Mouse (Mus musculus): Measurements from ENCODE around the gene Gm10277. TPM values are rescaled to one million over a fixed set of nuclear protein-coding genes. Genes with fewer than 3 reads are reported as not detected.

Gene Gm10277
- polyA plus RNA-seq, 1 experiment from 2014 or later: 2.4 TPM

- no peak for ATAC-seq (ENCODE audit: low FRiP score, low read depth)
- H3K36me3 ChIP-seq: peaks cover 61% of the 10 kb centered on the region
Observed at GRCm38 (mm10) chr11:77821648-77822047, 34.1 kb upstream of the Gm10277 start.

GRCm38 (mm10) chr11:77816003-77816402 lies 28.5 kb upstream of the Gm10277 start:
- Histone ChIP-seq H3K27me3 (replicated peaks) (no peaks in the 10 kb centered on the region), H3K36me3 (peaks cover 40% of the 10 kb centered on the region), H3K27ac (no peak overlapping the region), H3K9me3 (no peaks in the 10 kb centered on the region), H3K4me1 (no peaks in the 10 kb centered on the region), H3K4me3 (no peak overlapping the region), H3K4me2 (replicated peaks) (no peak overlapping the region), H3K9ac (no peak overlapping the region)
- no peak for ATAC-seq (ENCODE audit: low FRiP score, low read depth)
- 15% methylated on average over 3 of the region's 3 CpGs for WGBS

More at GRCm38 (mm10) chr11:77821648-77822047, 34.1 kb upstream of the Gm10277 start:
- no peaks in the 10 kb centered on the region for H3K9me3 ChIP-seq
- H3K4me2 ChIP-seq (replicated peaks): no peak overlapping the region
- peaks cover 19% of the 10 kb centered on the region; the same call in 1 of the 2 replicates for H3K4me1 ChIP-seq
- no peak overlapping the region for H3K27ac ChIP-seq
- H3K9ac ChIP-seq: no peak overlapping the region
- H3K27me3 ChIP-seq (replicated peaks): peaks cover 31% of the 10 kb centered on the region
- no peak overlapping the region for H3K4me3 ChIP-seq
- WGBS: 15% methylated on average over 8 of the region's 8 CpGs

GRCm38 (mm10) chr11:77813969-77814368 lies 26.4 kb upstream of the Gm10277 start:
- Histone ChIP-seq H3K4me1 (no peaks in the 10 kb centered on the region), H3K27me3 (replicated peaks) (no peaks in the 10 kb centered on the region), H3K27ac (no peak overlapping the region), H3K36me3 (peaks cover 25% of the 10 kb centered on the region), H3K4me3 (no peak overlapping the region), H3K9ac (no peak overlapping the region), H3K4me2 (replicated peaks) (no peak overlapping the region), H3K9me3 (no peaks in the 10 kb centered on the region)
- 95% methylated on average over 2 of the region's 2 CpGs for WGBS
- no peak for ATAC-seq (ENCODE audit: low FRiP score, low read depth)

GRCm38 (mm10) chr11:77810018-77810417 lies 22.5 kb upstream of the Gm10277 start:
- WGBS: 95% methylated on average over 6 of the region's 6 CpGs
- no peaks in the 10 kb centered on the region for H3K9me3 ChIP-seq

GRCm38 (mm10) chr11:77809215-77809614 lies 21.7 kb upstream of the Gm10277 start:
- 82% methylated on average over 4 of the region's 4 CpGs for WGBS
- no peak overlapping the region for H3K27ac ChIP-seq
- no peak for ATAC-seq (ENCODE audit: low FRiP score, low read depth)

More at GRCm38 (mm10) chr11:77810018-77810417, 22.5 kb upstream of the Gm10277 start:
- Histone ChIP-seq H3K4me1 (0 out of 2 replicates have a peak, but pooled peaks cover 4% of the 10 kb centered on the region), H3K27me3 (replicated peaks) (no peaks in the 10 kb centered on the region), H3K4me2 (replicated peaks) (no peak overlapping the region), H3K4me3 (no peak overlapping the region), H3K27ac (no peak overlapping the region), H3K36me3 (peaks cover 10% of the 10 kb centered on the region; the same call in 1 of the 2 replicates), H3K9ac (no peak overlapping the region)
- ATAC-seq (ENCODE audit: low FRiP score, low read depth): no peak

GRCm38 (mm10) chr11:77808051-77808465 lies 20.5 kb upstream of the Gm10277 start:
- H3K4me2 ChIP-seq (replicated peaks): no peak overlapping the region
- H3K9me3 ChIP-seq: no peaks in the 10 kb centered on the region
- H3K36me3 ChIP-seq: peaks cover 10% of the 10 kb centered on the region; the same call in 1 of the 2 replicates
- no peak overlapping the region for H3K27ac ChIP-seq
- H3K9ac ChIP-seq: 0 out of 2 replicates have a peak overlapping the region, but pooled peaks have one; percentile 13
- 43% methylated on average over 5 of the region's 5 CpGs for WGBS
- ATAC-seq (ENCODE audit: low FRiP score, low read depth): no peak
- H3K4me3 ChIP-seq: no peak overlapping the region
- H3K27me3 ChIP-seq (replicated peaks): no peaks in the 10 kb centered on the region
- H3K4me1 ChIP-seq: 0 out of 2 replicates have a peak, but pooled peaks cover 4% of the 10 kb centered on the region

More at GRCm38 (mm10) chr11:77809215-77809614, 21.7 kb upstream of the Gm10277 start:
- H3K9me3 ChIP-seq: no peaks in the 10 kb centered on the region
- no peaks in the 10 kb centered on the region for H3K27me3 ChIP-seq (replicated peaks)
- H3K4me2 ChIP-seq (replicated peaks): no peak overlapping the region
- 0 out of 2 replicates have a peak, but pooled peaks cover 4% of the 10 kb centered on the region for H3K4me1 ChIP-seq
- H3K4me3 ChIP-seq: no peak overlapping the region
- H3K9ac ChIP-seq: no peak overlapping the region
- peaks cover 10% of the 10 kb centered on the region; the same call in 1 of the 2 replicates for H3K36me3 ChIP-seq

GRCm38 (mm10) chr11:77806855-77807254 lies 19.3 kb upstream of the Gm10277 start:
- H3K9ac ChIP-seq: no peak overlapping the region
- H3K4me1 ChIP-seq: 0 out of 2 replicates have a peak, but pooled peaks cover 4% of the 10 kb centered on the region
- H3K36me3 ChIP-seq: no peaks in the 10 kb centered on the region
- 82% methylated on average over 6 of the region's 6 CpGs for WGBS
- no peak overlapping the region for H3K4me2 ChIP-seq (replicated peaks)
- no peaks in the 10 kb centered on the region for H3K9me3 ChIP-seq
- H3K27ac ChIP-seq: no peak overlapping the region
- no peak for ATAC-seq (ENCODE audit: low FRiP score, low read depth)
- H3K4me3 ChIP-seq: no peak overlapping the region
- no peaks in the 10 kb centered on the region for H3K27me3 ChIP-seq (replicated peaks)

- H3K27ac ChIP-seq: no peak overlapping the region
- no peaks in the 10 kb centered on the region for H3K9me3 ChIP-seq
- WGBS: 33% methylated on average over 2 of the region's 2 CpGs
Observed at GRCm38 (mm10) chr11:77806218-77806617, 18.7 kb upstream of the Gm10277 start.

GRCm38 (mm10) chr11:77802341-77802865 lies 14.9 kb upstream of the Gm10277 start:
- H3K36me3 ChIP-seq: no peaks in the 10 kb centered on the region
- no peak overlapping the region for H3K4me2 ChIP-seq (replicated peaks)
- no peak overlapping the region for H3K4me3 ChIP-seq
- H3K27me3 ChIP-seq (replicated peaks): no peaks in the 10 kb centered on the region
- H3K9me3 ChIP-seq: no peaks in the 10 kb centered on the region
- WGBS: 74% methylated on average over 9 of the region's 9 CpGs
- ATAC-seq (ENCODE audit: low FRiP score, low read depth): no peak
- H3K27ac ChIP-seq: no peak overlapping the region
- peaks cover 16% of the 10 kb centered on the region for H3K4me1 ChIP-seq
- no peak overlapping the region for H3K9ac ChIP-seq

More at GRCm38 (mm10) chr11:77806218-77806617, 18.7 kb upstream of the Gm10277 start:
- peaks cover 7% of the 10 kb centered on the region for H3K4me1 ChIP-seq
- H3K27me3 ChIP-seq (replicated peaks): no peaks in the 10 kb centered on the region
- no peak overlapping the region for H3K9ac ChIP-seq
- H3K4me3 ChIP-seq: no peak overlapping the region
- H3K4me2 ChIP-seq (replicated peaks): no peak overlapping the region
- no peak for ATAC-seq (ENCODE audit: low FRiP score, low read depth)
- H3K36me3 ChIP-seq: no peaks in the 10 kb centered on the region

- H3K4me2 ChIP-seq (replicated peaks): peak overlapping the region; percentile 24
- H3K27me3 ChIP-seq (replicated peaks): no peaks in the 10 kb centered on the region
- H3K9me3 ChIP-seq: no peaks in the 10 kb centered on the region
- H3K9ac ChIP-seq: 0 out of 2 replicates have a peak overlapping the region, but pooled peaks have one; percentile 21
- WGBS: 32% methylated on average over 15 of the region's 15 CpGs
- H3K36me3 ChIP-seq: no peaks in the 10 kb centered on the region
- no peak for ATAC-seq (ENCODE audit: low FRiP score, low read depth)
- peaks cover 16% of the 10 kb centered on the region for H3K4me1 ChIP-seq
- no peak overlapping the region for H3K4me3 ChIP-seq
- 0 out of 2 replicates have a peak overlapping the region, but pooled peaks have one; percentile 21 for H3K27ac ChIP-seq
Observed at GRCm38 (mm10) chr11:77800869-77801701, 13.5 kb upstream of the Gm10277 start.

- Histone ChIP-seq H3K4me1 (peaks cover 15% of the 10 kb centered on the region), H3K36me3 (no peaks in the 10 kb centered on the region), H3K4me2 (replicated peaks) (no peak overlapping the region), H3K4me3 (no peak overlapping the region), H3K27me3 (replicated peaks) (no peaks in the 10 kb centered on the region), H3K9ac (no peak overlapping the region), H3K9me3 (no peaks in the 10 kb centered on the region), H3K27ac (no peak overlapping the region)
- ATAC-seq (ENCODE audit: low FRiP score, low read depth): no peak
- 73% methylated on average over 9 of the region's 9 CpGs for WGBS
Observed at GRCm38 (mm10) chr11:77800491-77800868, 12.9 kb upstream of the Gm10277 start.

- H3K9ac ChIP-seq: no peak overlapping the region
- no peak overlapping the region for H3K27ac ChIP-seq
- WGBS: 82% methylated on average over 5 of the region's 5 CpGs
- H3K9me3 ChIP-seq: no peaks in the 10 kb centered on the region
- ATAC-seq (ENCODE audit: low FRiP score, low read depth): no peak
- H3K4me2 ChIP-seq (replicated peaks): no peak overlapping the region
- peaks cover 38% of the 10 kb centered on the region for H3K4me1 ChIP-seq
- H3K4me3 ChIP-seq: no peak overlapping the region
- H3K36me3 ChIP-seq: no peaks in the 10 kb centered on the region
- H3K27me3 ChIP-seq (replicated peaks): no peaks in the 10 kb centered on the region
Observed at GRCm38 (mm10) chr11:77795216-77795615, 7.7 kb upstream of the Gm10277 start.
